Mouse (Mus musculus) spleen, adult 2 months (tissue): ENCODE measurements around the gene Farsb.

Experiments used
- CTCF ChIP-seq: fragments of 200-500 bp; IDR thresholded peaks from 2 replicates; pipeline ENCODE4 v1.5.1; 2011; ENCODE audit warnings: mild to moderate bottlenecking, inconsistent platforms; ENCODE audit not compliant: insufficient read depth, insufficient read length, insufficient replicate concordance; ENCODE audit errors: extremely low read depth
- POLR2A ChIP-seq: fragments of 200-500 bp; IDR thresholded peaks from 2 replicates; pipeline ENCODE4 v1.6.1; 2011; ENCODE audit warnings: low read depth, low read length, inconsistent platforms

DNA sequence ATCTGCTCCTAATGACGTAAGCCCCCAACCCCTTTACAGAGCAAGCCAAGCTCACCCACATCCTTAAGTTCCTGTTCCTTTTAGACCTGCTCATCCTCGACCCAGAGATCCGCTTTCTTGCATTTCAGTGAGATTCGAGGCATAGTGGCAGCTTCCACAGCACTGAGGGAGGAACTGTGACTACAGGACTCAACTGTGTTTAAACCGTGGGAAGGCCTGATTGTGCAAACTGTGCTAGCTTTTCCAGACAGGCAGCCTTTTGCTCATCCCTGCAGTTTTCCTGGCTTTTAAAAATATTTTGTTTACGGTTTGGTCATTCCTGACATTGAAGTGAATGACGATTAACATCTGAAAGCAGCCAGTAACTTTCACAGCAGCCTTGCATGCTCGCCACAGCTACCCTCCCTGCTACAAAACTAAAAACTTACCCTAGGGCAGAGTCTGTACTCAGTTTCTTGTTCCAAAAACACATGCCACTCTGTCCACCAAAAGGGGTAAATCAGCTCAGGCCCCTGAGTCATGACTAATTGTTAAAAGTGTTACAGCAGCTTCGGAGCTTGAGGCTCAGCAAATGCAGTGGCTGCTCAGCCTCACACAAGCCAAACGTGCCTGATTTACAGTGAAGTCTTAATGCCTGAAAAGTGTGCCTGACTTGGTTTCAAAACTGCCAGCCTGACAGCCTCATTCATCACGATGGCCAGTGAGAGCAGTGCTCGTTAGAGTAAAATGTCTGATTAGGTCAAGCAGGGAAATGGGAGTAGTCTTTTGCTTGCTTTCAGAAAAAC lies 37.4 kb downstream of the Farsb start:
- TF ChIP-seq POLR2A (no peak), CTCF (no peak)
